Mouse (Mus musculus): ENCODE results near the gene Cdk2ap1. TPM values are rescaled to one million over a fixed set of nuclear protein-coding genes. Genes with fewer than 3 reads are reported as not detected.
"Not testable (repeated sequence)": the region's sequence is repeated elsewhere in the genome, so short reads cannot be mapped to it uniquely, and the experiment has no call there.

Gene Cdk2ap1
- 40.1 and 43.8 TPM in 2 replicates for polyA plus RNA-seq (2015; fragmentation: Nextera tagmentation; extraction: Ambion mirVana)

DNA sequence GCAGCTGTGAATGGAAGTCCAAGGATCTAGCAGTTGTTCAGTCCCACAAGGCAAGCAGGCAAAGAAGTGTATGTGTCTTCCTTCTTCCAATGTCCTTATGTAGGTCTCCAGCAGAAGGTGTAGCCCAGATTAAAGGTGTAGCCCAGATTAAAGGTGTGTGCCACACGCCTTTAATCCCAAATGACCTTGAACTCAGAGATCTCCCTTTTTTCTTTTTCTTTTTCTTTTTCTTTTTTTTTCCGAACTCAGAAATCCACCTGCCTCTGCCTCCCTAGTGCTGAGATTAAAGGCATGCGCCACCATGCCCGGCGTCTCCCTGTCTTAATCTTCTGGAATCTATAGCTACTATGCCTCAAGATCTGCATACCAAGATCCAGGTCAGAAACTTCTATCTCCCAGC, at the start of gene Cdk2ap1:
TSS of gene Cdk2ap1 (minus strand) at position 101 of the 400 bp plus-strand sequence.
- H3K4me1 ChIP-seq; H3K4me2 ChIP-seq; H3K36me3 ChIP-seq; H3K4me3 ChIP-seq; H3K27ac ChIP-seq; ATAC-seq (ENCODE audit: insufficient number of reproducible peaks, insufficient read depth, low FRiP score, low TSS enrichment, low read depth); H3K27me3 ChIP-seq; H3K9ac ChIP-seq; H3K9me3 ChIP-seq: not testable (repeated sequence)
- 87% methylated on average over 5 of the region's 5 CpGs for WGBS

DNA sequence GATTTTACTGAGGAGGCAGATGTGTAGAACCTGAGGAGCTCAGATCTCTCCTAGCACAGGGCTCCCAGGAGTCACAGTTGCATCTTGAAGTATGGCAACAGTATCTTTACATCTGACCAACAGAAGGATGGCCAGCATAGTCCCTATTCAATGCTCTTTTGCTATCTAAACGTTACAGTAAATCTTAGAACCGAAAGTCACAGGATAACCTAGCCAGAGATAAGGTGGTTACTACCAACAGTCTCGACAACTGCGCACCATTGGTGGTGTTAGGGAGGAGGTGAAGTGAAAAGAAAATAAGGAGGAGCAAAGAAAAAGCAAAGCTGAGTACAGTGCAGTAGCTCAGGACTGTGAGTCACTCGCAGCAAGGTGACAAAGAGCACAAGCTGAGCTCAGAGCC, 49.3 kb upstream of the Cdk2ap1 start:
- WGBS: 93% methylated on average over 5 of the region's 5 CpGs
- H3K4me3 ChIP-seq: no peak overlapping the region
- H3K9ac ChIP-seq: no peak overlapping the region
- no peak for ATAC-seq (ENCODE audit: insufficient number of reproducible peaks, insufficient read depth, low FRiP score, low TSS enrichment, low read depth)
- no peak overlapping the region for H3K27ac ChIP-seq
- no peaks in the 10 kb centered on the region for H3K27me3 ChIP-seq
- no peak overlapping the region for H3K4me2 ChIP-seq
- no peaks in the 10 kb centered on the region for H3K9me3 ChIP-seq
- H3K36me3 ChIP-seq: peaks cover 61% of the 10 kb centered on the region
- H3K4me1 ChIP-seq: no peaks in the 10 kb centered on the region

DNA sequence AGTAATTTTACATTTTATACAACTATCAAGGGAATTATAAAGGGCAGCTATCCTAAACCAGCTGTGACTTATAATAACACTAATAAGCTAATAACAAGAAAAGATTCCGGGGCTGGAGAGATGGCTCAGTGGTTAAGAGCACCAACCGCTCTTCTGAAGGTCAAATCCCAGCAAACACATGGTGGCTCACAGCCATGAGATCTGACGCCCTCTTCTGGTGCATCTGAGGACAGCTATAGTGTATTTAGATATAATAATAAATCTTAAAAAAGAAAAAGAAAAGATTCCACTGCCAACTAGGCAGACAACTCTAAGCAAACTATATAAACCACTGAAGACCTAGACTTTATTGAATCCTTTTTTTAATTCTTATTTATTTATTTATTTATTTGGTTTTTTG, 47.9 kb upstream of the Cdk2ap1 start:
- H3K36me3 ChIP-seq: peaks cover 72% of the 10 kb centered on the region
- no peak overlapping the region for H3K4me2 ChIP-seq
- H3K27me3 ChIP-seq: no peaks in the 10 kb centered on the region
- ATAC-seq (ENCODE audit: insufficient number of reproducible peaks, insufficient read depth, low FRiP score, low TSS enrichment, low read depth): no peak
- no peak overlapping the region for H3K9ac ChIP-seq
- H3K27ac ChIP-seq: no peak overlapping the region
- H3K4me1 ChIP-seq: no peaks in the 10 kb centered on the region
- H3K9me3 ChIP-seq: no peaks in the 10 kb centered on the region
- no peak overlapping the region for H3K4me3 ChIP-seq
- 80% methylated on average over 3 of the region's 3 CpGs for WGBS

DNA sequence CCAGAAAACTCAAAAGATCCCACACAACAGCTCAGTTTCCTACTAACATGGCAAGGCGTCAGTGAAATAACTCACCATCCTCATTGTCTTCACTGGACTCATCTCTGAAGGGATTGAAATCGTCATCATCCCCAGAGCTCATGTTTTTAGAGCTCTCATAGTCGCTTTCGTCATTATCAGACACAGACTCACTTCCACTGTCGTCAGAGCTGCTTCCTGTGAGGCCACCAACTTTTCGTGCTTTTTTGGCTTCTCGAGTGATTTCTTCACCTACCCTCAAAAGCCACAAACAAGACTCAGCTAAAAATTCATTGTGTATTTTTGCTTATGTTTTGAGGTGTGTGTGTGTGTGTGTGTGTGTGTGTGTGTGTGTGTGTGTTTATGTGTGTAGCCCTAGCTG, 30.8 kb upstream of the Cdk2ap1 start:
- 92% methylated on average over 7 of the region's 7 CpGs for WGBS
- Histone ChIP-seq H3K9ac (no peak overlapping the region), H3K27me3 (no peaks in the 10 kb centered on the region), H3K27ac (no peak overlapping the region), H3K4me3 (no peak overlapping the region), H3K4me1 (0 out of 2 replicates have a peak, but pooled peaks cover 2% of the 10 kb centered on the region), H3K9me3 (no peaks in the 10 kb centered on the region), H3K4me2 (no peak overlapping the region), H3K36me3 (peaks cover 87% of the 10 kb centered on the region)
- ATAC-seq (ENCODE audit: insufficient number of reproducible peaks, insufficient read depth, low FRiP score, low TSS enrichment, low read depth): no peak

DNA sequence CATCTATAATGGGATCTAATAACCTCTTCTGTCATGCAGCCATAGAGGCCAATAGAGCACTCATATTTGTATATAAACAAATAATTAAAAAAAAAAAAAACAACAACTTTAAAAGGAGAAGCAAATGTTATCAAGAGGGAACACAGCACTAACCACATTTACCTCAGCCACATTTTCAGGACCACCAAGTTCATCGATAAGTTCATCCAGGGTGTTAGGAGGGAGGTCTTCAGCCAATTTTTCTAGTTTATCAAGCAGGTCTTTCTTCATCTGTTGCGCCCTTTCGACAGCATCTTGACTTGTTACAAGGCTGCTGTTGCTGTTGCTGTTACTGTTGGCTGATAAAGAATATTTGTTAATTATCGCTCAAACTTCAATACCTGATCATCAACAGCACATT, 29.5 kb upstream of the Cdk2ap1 start:
- Histone ChIP-seq H3K4me2 (no peak overlapping the region), H3K27me3 (no peaks in the 10 kb centered on the region), H3K27ac (no peak overlapping the region), H3K36me3 (peaks cover 90% of the 10 kb centered on the region), H3K4me3 (no peak overlapping the region), H3K4me1 (no peaks in the 10 kb centered on the region), H3K9me3 (no peaks in the 10 kb centered on the region), H3K9ac (no peak overlapping the region)
- WGBS: 98% methylated on average over 4 of the region's 4 CpGs
- no peak for ATAC-seq (ENCODE audit: insufficient number of reproducible peaks, insufficient read depth, low FRiP score, low TSS enrichment, low read depth)

DNA sequence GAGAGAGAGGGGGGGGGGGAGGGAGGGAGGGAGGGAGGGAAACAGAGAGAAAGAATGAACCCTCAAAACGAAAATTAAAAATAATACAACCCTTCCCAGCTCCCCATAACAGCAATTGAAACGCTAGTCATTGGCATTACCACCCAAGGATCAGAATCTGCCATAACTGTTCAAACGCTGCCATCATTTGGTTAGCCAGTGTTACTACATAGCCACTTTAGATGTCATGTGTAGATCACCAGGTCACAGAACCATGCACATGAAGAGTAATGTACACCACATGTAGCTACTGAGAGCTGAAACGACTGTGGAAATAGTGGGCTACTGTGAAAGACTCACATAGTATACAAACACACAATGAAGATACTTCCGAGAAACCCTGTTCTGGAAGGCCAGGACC, 25.1 kb upstream of the Cdk2ap1 start:
- Histone ChIP-seq H3K36me3 (peaks cover 92% of the 10 kb centered on the region), H3K4me1 (no peaks in the 10 kb centered on the region), H3K27ac (no peak overlapping the region), H3K9me3 (no peaks in the 10 kb centered on the region), H3K4me2 (no peak overlapping the region), H3K9ac (no peak overlapping the region), H3K4me3 (no peak overlapping the region), H3K27me3 (no peaks in the 10 kb centered on the region)
- no peak for ATAC-seq (ENCODE audit: insufficient number of reproducible peaks, insufficient read depth, low FRiP score, low TSS enrichment, low read depth)
- WGBS: 63% methylated on average over 5 of the region's 5 CpGs

DNA sequence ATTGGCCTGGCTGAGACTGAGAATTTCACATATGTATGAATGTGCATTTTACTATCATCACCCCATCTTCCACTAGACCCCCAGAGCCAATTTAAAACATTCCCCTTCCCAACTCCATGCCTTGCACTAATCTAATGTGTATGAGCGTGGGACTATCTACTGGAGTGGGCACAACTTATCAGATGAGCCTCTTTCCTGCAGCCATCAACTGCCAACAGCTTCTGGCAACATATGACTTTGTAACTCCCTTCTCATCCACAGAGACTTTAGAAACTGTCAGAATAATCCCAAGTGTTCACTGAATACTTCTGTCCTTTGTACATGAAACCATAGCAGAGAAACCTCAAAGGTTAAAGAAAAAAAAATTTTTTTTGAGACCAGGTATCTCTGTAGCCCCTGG, 17.2 kb upstream of the Cdk2ap1 start:
- Histone ChIP-seq H3K36me3 (peaks cover 88% of the 10 kb centered on the region), H3K9me3 (no peaks in the 10 kb centered on the region), H3K4me3 (no peak overlapping the region), H3K4me2 (no peak overlapping the region), H3K4me1 (no peaks in the 10 kb centered on the region), H3K27ac (no peak overlapping the region), H3K27me3 (no peaks in the 10 kb centered on the region), H3K9ac (no peak overlapping the region)
- WGBS: 97% methylated on average over 1 of the region's 1 CpGs
- ATAC-seq (ENCODE audit: insufficient number of reproducible peaks, insufficient read depth, low FRiP score, low TSS enrichment, low read depth): no peak

DNA sequence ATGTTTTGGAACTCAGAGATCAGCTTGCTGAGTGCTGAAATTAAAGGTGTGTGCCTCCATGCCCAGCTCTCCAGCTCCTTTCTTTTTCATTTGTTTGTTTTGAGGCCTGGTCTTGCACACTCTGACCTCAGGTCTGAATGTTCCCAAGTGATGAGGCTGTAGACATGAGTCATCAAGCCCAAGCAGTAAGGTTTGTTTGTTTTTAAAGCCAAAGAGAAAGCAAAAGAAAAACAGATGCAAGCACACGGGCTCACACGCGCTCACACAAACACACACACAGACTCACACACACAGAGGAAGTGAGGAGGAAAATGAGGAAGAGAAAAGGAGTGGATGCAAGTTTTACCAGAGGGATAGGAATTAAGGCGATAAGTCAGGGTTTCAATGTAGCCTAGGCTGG, 14.3 kb upstream of the Cdk2ap1 start:
- H3K36me3 ChIP-seq: peaks cover 88% of the 10 kb centered on the region
- 95% methylated on average over 4 of the region's 4 CpGs for WGBS
- H3K4me3 ChIP-seq: no peak overlapping the region
- H3K27me3 ChIP-seq: no peaks in the 10 kb centered on the region
- no peak for ATAC-seq (ENCODE audit: insufficient number of reproducible peaks, insufficient read depth, low FRiP score, low TSS enrichment, low read depth)
- no peaks in the 10 kb centered on the region for H3K4me1 ChIP-seq
- no peak overlapping the region for H3K9ac ChIP-seq
- no peak overlapping the region for H3K4me2 ChIP-seq
- H3K9me3 ChIP-seq: no peaks in the 10 kb centered on the region
- no peak overlapping the region for H3K27ac ChIP-seq

DNA sequence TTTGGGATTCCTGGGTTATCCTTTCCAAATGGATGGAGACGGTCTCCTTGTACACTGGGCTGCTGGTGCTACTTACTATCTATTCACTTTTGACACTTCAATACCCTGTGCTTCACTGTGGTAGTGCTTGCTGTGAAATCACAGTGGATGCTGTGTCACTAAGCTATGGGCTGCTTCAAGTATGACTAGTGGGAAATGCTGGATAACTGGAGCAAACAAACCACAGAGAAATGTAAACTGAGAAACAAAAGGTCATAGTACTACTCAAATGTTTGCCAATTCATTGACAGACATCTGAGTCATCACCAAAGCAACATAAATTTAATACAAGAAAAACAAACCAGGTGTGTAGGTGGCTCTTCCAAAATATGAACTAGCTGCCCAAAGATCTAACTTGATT, 13.5 kb upstream of the Cdk2ap1 start:
- Histone ChIP-seq H3K4me3 (no peak overlapping the region), H3K27ac (no peak overlapping the region), H3K4me2 (no peak overlapping the region), H3K4me1 (no peaks in the 10 kb centered on the region), H3K9ac (no peak overlapping the region), H3K9me3 (no peaks in the 10 kb centered on the region), H3K36me3 (peaks cover 89% of the 10 kb centered on the region), H3K27me3 (no peaks in the 10 kb centered on the region)
- no peak for ATAC-seq (ENCODE audit: insufficient number of reproducible peaks, insufficient read depth, low FRiP score, low TSS enrichment, low read depth)
- WGBS: 95% methylated on average over 1 of the region's 1 CpGs

DNA sequence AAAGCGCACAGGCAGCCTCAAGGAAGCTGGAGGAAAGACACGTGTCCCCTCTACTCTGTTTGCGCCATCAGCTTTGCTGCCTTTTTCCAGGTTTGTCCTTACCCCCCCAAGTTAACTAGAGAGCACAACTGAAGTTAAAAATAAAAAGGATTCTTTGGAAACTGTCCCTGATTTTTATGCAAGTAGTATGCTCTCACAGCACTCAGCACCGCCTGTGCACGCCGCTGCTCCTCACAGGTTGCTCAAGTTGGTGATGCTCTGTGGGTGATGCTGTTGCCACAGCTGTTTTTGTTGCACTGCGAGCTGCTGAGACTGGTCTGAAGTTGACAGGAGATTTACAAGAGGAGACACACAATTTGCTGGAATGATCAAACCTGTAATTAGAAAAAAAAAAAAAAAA, 11.4 kb upstream of the Cdk2ap1 start:
- WGBS: 95% methylated on average over 7 of the region's 7 CpGs
- no peak overlapping the region for H3K4me2 ChIP-seq

DNA sequence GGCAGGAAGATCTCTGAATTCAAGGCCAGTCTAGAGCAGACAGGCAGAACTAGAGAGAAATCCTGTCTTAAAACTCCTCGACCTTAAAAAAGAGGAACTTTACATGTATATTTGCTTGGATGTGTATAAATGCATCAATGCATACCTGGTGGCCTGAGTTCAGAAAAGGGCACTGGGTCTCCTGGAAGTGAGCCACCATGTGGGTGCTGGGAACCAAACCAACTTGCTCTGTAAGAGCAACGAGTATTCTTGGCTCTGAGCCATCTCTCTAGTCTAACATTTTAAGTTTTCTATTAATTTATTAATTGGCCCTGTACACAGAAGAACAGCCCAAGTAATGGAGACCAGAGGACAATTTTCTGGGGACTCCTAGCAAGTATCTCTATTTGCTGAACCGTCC, 3.8 kb upstream of the Cdk2ap1 start:
- Histone ChIP-seq H3K4me3 (no peak overlapping the region), H3K4me2 (no peak overlapping the region), H3K27ac (no peak overlapping the region), H3K36me3 (peaks cover 29% of the 10 kb centered on the region), H3K27me3 (no peaks in the 10 kb centered on the region), H3K4me1 (no peaks in the 10 kb centered on the region), H3K9ac (no peak overlapping the region), H3K9me3 (no peaks in the 10 kb centered on the region)
- WGBS: 80% methylated on average over 3 of the region's 3 CpGs
- no peak for ATAC-seq (ENCODE audit: insufficient number of reproducible peaks, insufficient read depth, low FRiP score, low TSS enrichment, low read depth)

More for the DNA sequence above, 11.4 kb upstream of the Cdk2ap1 start:
- H3K27ac ChIP-seq: no peak overlapping the region
- ATAC-seq (ENCODE audit: insufficient number of reproducible peaks, insufficient read depth, low FRiP score, low TSS enrichment, low read depth): no peak
- peaks cover 87% of the 10 kb centered on the region for H3K36me3 ChIP-seq
- H3K9ac ChIP-seq: no peak overlapping the region
- H3K4me1 ChIP-seq: no peaks in the 10 kb centered on the region
- H3K27me3 ChIP-seq: no peaks in the 10 kb centered on the region
- no peaks in the 10 kb centered on the region for H3K9me3 ChIP-seq
- H3K4me3 ChIP-seq: no peak overlapping the region

DNA sequence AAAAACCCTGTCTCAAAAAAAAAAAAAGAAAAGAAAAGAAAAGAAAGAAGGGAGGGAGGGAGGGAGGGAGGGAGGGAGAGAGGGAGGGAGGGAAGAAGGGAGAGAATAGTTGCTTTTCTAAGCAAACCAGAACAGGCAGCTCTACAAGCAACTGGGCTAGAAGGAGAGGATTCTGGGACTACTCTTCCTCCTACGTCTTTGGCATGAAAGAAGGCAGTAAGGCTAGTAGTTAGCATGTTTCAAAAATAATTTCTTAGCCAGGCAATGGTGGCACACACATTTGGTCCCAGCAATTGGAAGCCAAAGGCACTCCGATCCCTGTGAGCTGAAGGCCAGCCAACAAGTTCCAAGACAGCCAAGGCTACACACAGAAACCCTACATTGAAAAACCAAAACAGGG, 2.9 kb upstream of the Cdk2ap1 start:
- H3K4me3 ChIP-seq: no peak overlapping the region
- peaks cover 19% of the 10 kb centered on the region for H3K36me3 ChIP-seq
- no peak overlapping the region for H3K9ac ChIP-seq
- H3K27ac ChIP-seq: no peak overlapping the region
- no peaks in the 10 kb centered on the region for H3K9me3 ChIP-seq
- WGBS: 92% methylated on average over 2 of the region's 2 CpGs
- H3K27me3 ChIP-seq: no peaks in the 10 kb centered on the region
- H3K4me1 ChIP-seq: no peaks in the 10 kb centered on the region
- no peak overlapping the region for H3K4me2 ChIP-seq
- no peak for ATAC-seq (ENCODE audit: insufficient number of reproducible peaks, insufficient read depth, low FRiP score, low TSS enrichment, low read depth)
